Mouse (Mus musculus) testis, adult 2 months (tissue): ENCODE results near the gene Gm5868. TPM values are rescaled to one million over a fixed set of nuclear protein-coding genes. Genes with fewer than 3 reads are reported as not detected.

Experiments
- H3K27ac ChIP-seq: fragments of 200-500 bp; 2 replicates; pipeline ENCODE4 v1.5.1; 2012; ENCODE audit warnings: low read depth, low read length; ENCODE audit not compliant: control insufficient read depth, insufficient read depth
- H3K27me3 ChIP-seq: fragments of 200-500 bp; 2 replicates; pipeline ENCODE4 v1.6.1; 2012; ENCODE audit warnings: mild to moderate bottlenecking, low read length, moderate library complexity; ENCODE audit not compliant: control insufficient read depth, insufficient read depth
- H3K36me3 ChIP-seq: fragments of 200-500 bp; 2 replicates; pipeline ENCODE4 v1.6.1; 2012; ENCODE audit warnings: mild to moderate bottlenecking, low read length; ENCODE audit not compliant: control insufficient read depth, insufficient read depth
- H3K4me1 ChIP-seq: fragments of 200-500 bp; 2 replicates; pipeline ENCODE4 v1.6.1; 2012; ENCODE audit warnings: low read length; ENCODE audit not compliant: control insufficient read depth, insufficient read depth
- H3K4me3 ChIP-seq: fragments of 200-500 bp; 2 replicates; pipeline ENCODE4 v1.5.1; 2012; ENCODE audit warnings: low read depth, mild to moderate bottlenecking, low read length, moderate library complexity, mixed read lengths; ENCODE audit not compliant: control insufficient read depth
- CTCF ChIP-seq: fragments of 200-500 bp; IDR thresholded peaks from 2 replicates; pipeline ENCODE4 v1.5.1; 2012; ENCODE audit warnings: low read depth, mild to moderate bottlenecking, inconsistent platforms, low read length, moderate library complexity; ENCODE audit not compliant: control insufficient read depth, insufficient read depth, insufficient replicate concordance
- POLR2A ChIP-seq: fragments of 200-500 bp; IDR thresholded peaks from 2 replicates; pipeline ENCODE4 v1.6.1; 2012; ENCODE audit warnings: low read depth, mild to moderate bottlenecking, inconsistent platforms, low read length, moderate library complexity; ENCODE audit not compliant: control insufficient read depth
- polyA plus RNA-seq: library from polyadenylated mRNA; depleted of rRNA; stranded (reverse); fragments of >200 nt; gene quantifications from 2 replicates; pipeline ENCODE4 v1.2.3, GENCODE M21; 2012; rRNA removed

Gm5868 gene
- not detected in 2 replicates for polyA plus RNA-seq

GRCm38 (mm10) chr5:72587192-72587681 lies at the start of gene Gm5868:
Gm5868 (minus strand) TSS chr5:72587551.
- H3K4me1 ChIP-seq = peaks cover 5% of the 10 kb centered on the region
- H3K27me3 ChIP-seq = no peaks in the 10 kb centered on the region
- no peak within 1 kb of the TSS for H3K27ac ChIP-seq
- peak within 1 kb of the TSS; percentile 39 for H3K4me3 ChIP-seq
- TF ChIP-seq POLR2A = no peak
- no peak for TF ChIP-seq CTCF
- H3K36me3 ChIP-seq = no peaks in the 10 kb centered on the region

- TF ChIP-seq CTCF (no peak), POLR2A (no peak)
- Histone ChIP-seq H3K36me3 (no peaks in the 10 kb centered on the region), H3K27ac (no peak overlapping the region), H3K4me3 (no peak overlapping the region), H3K4me1 (no peaks in the 10 kb centered on the region), H3K27me3 (no peaks in the 10 kb centered on the region)
Measured at GRCm38 (mm10) chr5:72636576-72636975, 49.2 kb upstream of the Gm5868 start.

GRCm38 (mm10) chr5:72636122-72636521 lies 48.8 kb upstream of the Gm5868 start:
- Histone ChIP-seq H3K36me3 (no peaks in the 10 kb centered on the region), H3K4me3 (no peak overlapping the region), H3K27me3 (no peaks in the 10 kb centered on the region), H3K27ac (no peak overlapping the region), H3K4me1 (no peaks in the 10 kb centered on the region)
- no peak for TF ChIP-seq POLR2A
- TF ChIP-seq CTCF = no peak

- no peaks in the 10 kb centered on the region for H3K4me1 ChIP-seq
- H3K27me3 ChIP-seq = no peaks in the 10 kb centered on the region
- no peaks in the 10 kb centered on the region for H3K36me3 ChIP-seq
- no peak overlapping the region for H3K27ac ChIP-seq
- H3K4me3 ChIP-seq = no peak overlapping the region
- TF ChIP-seq POLR2A = no peak
- TF ChIP-seq CTCF = no peak
Measured at GRCm38 (mm10) chr5:72634791-72635271, 47.5 kb upstream of the Gm5868 start.

- H3K4me3 ChIP-seq = no peak overlapping the region
Measured at GRCm38 (mm10) chr5:72630026-72630425, 42.7 kb upstream of the Gm5868 start.

GRCm38 (mm10) chr5:72621022-72621421 lies 33.7 kb upstream of the Gm5868 start:
- no peaks in the 10 kb centered on the region for H3K36me3 ChIP-seq
- H3K4me3 ChIP-seq = no peak overlapping the region
- H3K4me1 ChIP-seq = no peaks in the 10 kb centered on the region
- H3K27me3 ChIP-seq = no peaks in the 10 kb centered on the region
- TF ChIP-seq CTCF (no peak), POLR2A (no peak)
- no peak overlapping the region for H3K27ac ChIP-seq

More at GRCm38 (mm10) chr5:72630026-72630425, 42.7 kb upstream of the Gm5868 start:
- no peak for TF ChIP-seq CTCF
- no peak overlapping the region for H3K27ac ChIP-seq
- no peaks in the 10 kb centered on the region for H3K36me3 ChIP-seq
- H3K27me3 ChIP-seq = no peaks in the 10 kb centered on the region
- no peaks in the 10 kb centered on the region for H3K4me1 ChIP-seq

- H3K4me3 ChIP-seq = no peak overlapping the region
- no peak overlapping the region for H3K27ac ChIP-seq
- H3K36me3 ChIP-seq = no peaks in the 10 kb centered on the region
- H3K4me1 ChIP-seq = no peaks in the 10 kb centered on the region
- no peaks in the 10 kb centered on the region for H3K27me3 ChIP-seq
- no peak for TF ChIP-seq POLR2A
- no peak for TF ChIP-seq CTCF
Measured at GRCm38 (mm10) chr5:72617413-72617812, 30.1 kb upstream of the Gm5868 start.

- Histone ChIP-seq H3K4me1 (no peaks in the 10 kb centered on the region), H3K27ac (no peak overlapping the region), H3K27me3 (no peaks in the 10 kb centered on the region), H3K4me3 (no peak overlapping the region), H3K36me3 (no peaks in the 10 kb centered on the region)
- TF ChIP-seq CTCF (no peak), POLR2A (no peak)
Measured at GRCm38 (mm10) chr5:72603138-72603537, 15.8 kb upstream of the Gm5868 start.
